Mouse (Mus musculus) megakaryocyte, embryonic 14.5 days (primary cell): ENCODE results near the gene Lsg1.

Source experiments
- FLI1 ChIP-seq: IDR thresholded peaks from 2 replicates; pipeline ENCODE4 v1.6.1; 2012; ENCODE audit warnings: low read length, inconsistent platforms, mixed read lengths
- GATA1 ChIP-seq: IDR thresholded peaks from 3 replicates; pipeline ENCODE4 v1.6.1; 2012; ENCODE audit warnings: mixed read lengths, low read length, inconsistent platforms, borderline replicate concordance

DNA sequence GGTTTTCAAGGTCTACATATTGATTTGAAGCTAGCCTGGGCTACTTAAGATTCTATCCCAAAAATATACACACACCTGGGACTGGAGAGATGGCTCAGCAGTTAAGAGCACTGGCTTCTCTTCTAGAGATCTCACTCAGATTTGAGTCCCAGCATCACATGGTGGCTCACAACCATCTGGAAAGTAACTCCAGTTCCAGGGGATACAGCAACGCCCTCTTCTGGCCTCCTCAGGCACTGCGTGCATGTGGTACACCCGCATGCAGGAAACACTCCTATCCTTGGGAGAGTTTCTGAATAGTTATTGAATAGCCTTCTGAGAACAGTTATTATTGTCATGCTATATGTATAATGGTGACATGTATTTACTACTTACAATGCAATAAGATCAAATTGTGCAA is 66.2 kb downstream of the Lsg1 start:
- no peak for TF ChIP-seq FLI1
- no peak for TF ChIP-seq GATA1
